9 mouse cellular contexts compared by ENCODE assay signal in the genomic region with DNA sequence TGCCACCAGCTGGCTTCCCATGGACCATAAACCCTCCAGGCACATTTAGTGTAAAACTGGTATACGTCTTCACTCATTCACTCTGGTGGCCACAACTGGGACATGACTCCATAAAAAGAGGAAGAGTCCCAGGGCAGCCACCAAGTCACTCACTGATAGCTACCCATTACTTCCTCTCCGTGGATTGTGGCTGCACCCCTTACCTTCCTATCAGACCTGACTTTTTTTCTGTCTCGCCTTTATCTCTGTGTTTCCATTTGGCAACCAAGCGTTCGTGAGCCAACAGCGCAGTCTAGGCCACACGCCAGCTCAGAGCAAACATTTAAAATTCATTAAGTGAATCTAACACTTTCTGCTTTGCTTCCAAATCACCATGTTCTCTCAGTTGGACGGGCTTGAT. TPM values are rescaled to one million over a fixed set of nuclear protein-coding genes. Genes with fewer than 3 reads are reported as not detected.
DNase-seq lines count a peak whose midpoint lies in the region.
"Had no signal": no experiment of that assay in that cellular context is flagged by ENCODE, and none has a peak within 500 bp of the region (broad histone marks: within the 10 kb centered on the region; RNA-seq: fewer than 3 reads in every experiment).

No protein-coding gene starts in this region.

- peak; percentile 19 for DNase-seq in adrenal gland, postnatal 14 days
- no peak for DNase-seq in adrenal gland, adult 2 months
- DNase-seq in 416B (ENCODE audit: low read depth), result peak; percentile 22
- peak; percentile 63 to 83 for DNase-seq in layer of hippocampus, adult 18-20 months (ENCODE audit: low spot score in 2 of 2)
- DNase-seq in lung, postnatal 14 days, result peak; percentile 28
- DNase-seq in gastrocnemius, postnatal 10 days, result no peak
- DNase-seq in cerebellum, adult 8-10 months, result no peak
- no peak for DNase-seq in embryo, embryonic 9.5 days (ENCODE audit: extremely low spot score)
- DNase-seq: thymus, adult 2 months had no signal

RNA-seq across cellular contexts. Expression of a gene that starts 53.9 kb away (rescaled TPM):
- total RNA-seq in adrenal gland, postnatal 14 days (2021), result 68.1 and 74.7 TPM in 2 replicates
- 100 to 1,000 TPM in 1 of 2 experiments, 10 to 100 TPM in 1; 79.5 to 125 TPM for total RNA-seq in adrenal gland, adult 2 months (2021)
- polyA plus RNA-seq in adrenal gland, adult 2 months (2012; rRNA removed), result 14.5 and 17.1 TPM in 2 replicates
- total RNA-seq in layer of hippocampus, adult 18-20 months (2021), result 10 to 100 TPM; 75.7 to 84.1 TPM
- 10 to 100 TPM; 34.6 to 39.2 TPM for total RNA-seq in gastrocnemius, postnatal 10 days (2021)

Comparison
In these comparisons a context has a peak if more than half of its experiments do, and no peak if none do; other contexts are left out.
1. DNase-seq: peak in adrenal gland, postnatal 14 days (single experiment), 416B (single experiment), layer of hippocampus, adult 18-20 months (2 of 2) and lung, postnatal 14 days (single experiment); none in adrenal gland, adult 2 months (single experiment), gastrocnemius, postnatal 10 days (single experiment), cerebellum, adult 8-10 months (single experiment) and embryo, embryonic 9.5 days (single experiment).